Mouse (Mus musculus) liver, postnatal 0 days (tissue): ENCODE results near the gene Mroh8. TPM values are rescaled to one million over a fixed set of nuclear protein-coding genes. Genes with fewer than 3 reads are reported as not detected.

ENCODE experiments used
- ATAC-seq: fragments of 200-750 bp; cut with Nextera tagmentation; 2 replicates; pipeline ENCODE4 v1.8.0; 2017; ENCODE audit warnings: mild to moderate bottlenecking, moderate library complexity
- DNase-seq: peaks from one replicate; pipeline ENCODE4 v3.0.0-alpha.2; 2016
- H3K27ac ChIP-seq: fragments of 300-500 bp; sonication (generic); 2 replicates; pipeline ENCODE4 v1.5.1; 2014; ENCODE audit warnings: antibody characterized with exemption, moderate library complexity, mild to moderate bottlenecking, low read depth
- H3K27me3 ChIP-seq: fragments of 300-500 bp; sonication (generic); 2 replicates; pipeline ENCODE4 v1.6.1; 2014; ENCODE audit warnings: low read length, control low read depth, mixed read lengths; ENCODE audit not compliant: insufficient read depth
- H3K36me3 ChIP-seq: fragments of 300-500 bp; sonication (generic); replicated peaks from 2 replicates; pipeline ENCODE4 v1.6.1; 2014; ENCODE audit warnings: mild to moderate bottlenecking, control low read depth, low read length, moderate library complexity, mixed read lengths; ENCODE audit not compliant: insufficient read depth
- H3K4me1 ChIP-seq: fragments of 300-500 bp; sonication (generic); 2 replicates; pipeline ENCODE4 v1.6.1; 2014; ENCODE audit warnings: antibody characterized with exemption, mild to moderate bottlenecking, control low read depth; ENCODE audit not compliant: insufficient read depth
- H3K4me2 ChIP-seq: fragments of 300-500 bp; sonication (generic); 2 replicates; pipeline ENCODE4 v1.6.1; 2014; ENCODE audit warnings: low read depth, mild to moderate bottlenecking, low read length, moderate library complexity, mixed read lengths
- H3K4me3 ChIP-seq: fragments of 300-500 bp; sonication (generic); 2 replicates; pipeline ENCODE4 v1.5.1; 2014; ENCODE audit warnings: low read depth, low read length
- H3K9ac ChIP-seq: fragments of 300-500 bp; sonication (generic); replicated peaks from 2 replicates; pipeline ENCODE4 v1.6.1; 2014; ENCODE audit warnings: mild to moderate bottlenecking, moderate library complexity
- H3K9me3 ChIP-seq: fragments of 300-500 bp; sonication (generic); 2 replicates; pipeline ENCODE4 v1.6.1; 2016; ENCODE audit warnings: mild to moderate bottlenecking, control low read depth, low read length, mixed read lengths
- CTCF ChIP-seq: sonication (generic); IDR thresholded peaks from 2 replicates; pipeline ENCODE4 v1.5.1; 2016; ENCODE audit warnings: antibody characterized with exemption, low read depth
- EP300 ChIP-seq: IDR thresholded peaks from 2 replicates; pipeline ENCODE4 v1.6.1; 2016; ENCODE audit warnings: antibody characterized with exemption, low read depth, mild to moderate bottlenecking
- WGBS: fragments of 180-500 bp; shearing (Covaris S2); extraction: QIAGEN DNeasy Blood & Tissue Kit; methylation state at CpG from one replicate; pipeline ENCODE4 v1.1.7; 2014; ENCODE audit not compliant: insufficient replicate concordance; 5-methylcytosine and 5-hydroxymethylcytosine counted together
- polyA plus RNA-seq: library from polyadenylated mRNA; unstranded; fragments of >200 nt; fragmentation: Nextera tagmentation; extraction: Ambion mirVana; gene quantifications from 2 replicates; pipeline ENCODE4 v1.2.1, GENCODE M21; 2015

Gene Mroh8
- polyA plus RNA-seq, 1 experiment from 2014 or later = 0.07 TPM

DNA sequence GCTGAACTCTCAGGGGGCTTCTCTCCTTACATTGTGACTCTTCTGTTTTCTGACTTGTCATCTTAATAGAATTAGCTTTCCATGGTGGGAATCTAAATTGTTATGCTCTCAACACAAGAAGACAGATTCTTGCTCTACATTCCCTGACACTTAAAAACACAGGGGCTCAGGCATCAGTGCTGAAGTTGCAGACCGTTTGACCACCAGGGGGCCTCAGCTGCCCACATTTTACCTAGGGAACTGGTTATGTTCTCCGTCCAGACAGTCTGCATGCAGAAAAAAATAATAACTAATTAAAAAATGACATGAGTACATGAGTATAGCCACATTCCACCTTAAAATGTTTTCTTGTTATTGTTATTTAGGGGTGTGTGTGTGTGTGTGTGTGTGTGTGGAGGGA is 12.7 kb upstream of the Mroh8 start:
- TF ChIP-seq CTCF = peak; percentile 85
- TF ChIP-seq EP300 = no peak
- Histone ChIP-seq H3K9me3 (no peaks in the 10 kb centered on the region), H3K36me3 (peaks cover 84% of the 10 kb centered on the region), H3K4me1 (no peaks in the 10 kb centered on the region), H3K4me3 (no peak overlapping the region), H3K4me2 (no peak overlapping the region), H3K27me3 (no peaks in the 10 kb centered on the region), H3K27ac (no peak overlapping the region), H3K9ac (no peak overlapping the region)
- no peak for ATAC-seq
- peak; percentile 77 for DNase-seq
- 23% methylated on average over 2 of the region's 2 CpGs for WGBS

DNA sequence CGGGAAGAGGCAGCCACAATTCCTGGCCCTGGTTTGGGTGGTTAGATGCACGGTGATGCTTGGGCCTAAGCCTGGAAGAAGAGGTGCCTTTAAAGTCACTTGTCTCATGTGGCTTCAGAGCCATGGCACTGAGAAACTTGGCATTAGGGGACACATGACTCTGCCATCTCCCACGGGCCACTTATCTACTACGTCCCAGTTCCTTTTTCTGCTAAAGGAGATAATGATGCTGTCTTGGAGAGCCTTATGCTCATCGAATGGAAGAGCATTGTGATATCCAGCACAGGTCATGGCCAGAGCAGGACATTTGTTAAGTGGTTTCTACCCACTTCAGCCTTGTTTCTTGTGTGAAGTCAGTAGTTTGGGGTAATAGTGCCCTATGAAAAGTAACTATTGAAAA is 9.6 kb upstream of the Mroh8 start:
- H3K27ac ChIP-seq = no peak overlapping the region
- no peak overlapping the region for H3K4me2 ChIP-seq
- H3K9ac ChIP-seq = no peak overlapping the region
- no peak for DNase-seq
- H3K27me3 ChIP-seq = no peaks in the 10 kb centered on the region
- 68% methylated on average over 5 of the region's 5 CpGs for WGBS
- no peaks in the 10 kb centered on the region for H3K4me1 ChIP-seq
- peak; percentile 51 for ATAC-seq
- H3K36me3 ChIP-seq = peaks cover 73% of the 10 kb centered on the region
- no peak overlapping the region for H3K4me3 ChIP-seq
- no peaks in the 10 kb centered on the region for H3K9me3 ChIP-seq
- 0 out of 2 replicates have a peak, but pooled peaks have one; percentile 48 for TF ChIP-seq EP300
- TF ChIP-seq CTCF = no peak

DNA sequence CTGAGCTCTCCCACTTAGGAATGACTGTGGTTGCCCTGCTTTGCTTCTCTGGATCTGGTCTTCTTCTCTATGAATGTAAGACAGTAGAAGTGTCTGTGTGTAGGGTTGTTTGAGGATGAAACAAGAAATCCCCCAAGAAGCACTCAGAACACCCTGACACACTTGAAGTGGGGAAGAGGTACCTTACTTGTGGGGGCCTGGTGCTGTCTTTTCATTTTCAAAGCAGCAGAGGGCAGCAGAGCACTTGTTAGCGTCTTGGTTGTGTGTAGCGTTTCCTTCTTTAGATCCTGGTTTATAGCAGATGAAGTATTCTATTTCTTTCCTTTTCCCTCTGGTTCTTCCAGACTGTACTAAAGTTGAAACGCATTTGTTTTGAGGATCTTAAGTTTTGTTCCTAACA is 8.2 kb upstream of the Mroh8 start:
- no peaks in the 10 kb centered on the region for H3K9me3 ChIP-seq
- DNase-seq (peak; percentile 27), ATAC-seq (no peak)
- peaks cover 66% of the 10 kb centered on the region for H3K36me3 ChIP-seq
- H3K9ac ChIP-seq = no peak overlapping the region
- H3K4me1 ChIP-seq = no peaks in the 10 kb centered on the region
- H3K27ac ChIP-seq = no peak overlapping the region
- H3K4me3 ChIP-seq = no peak overlapping the region
- H3K27me3 ChIP-seq = no peaks in the 10 kb centered on the region
- 22% methylated on average over 3 of the region's 3 CpGs for WGBS
- no peak overlapping the region for H3K4me2 ChIP-seq
- peak; percentile 71 for TF ChIP-seq CTCF
- TF ChIP-seq EP300 = no peak

DNA sequence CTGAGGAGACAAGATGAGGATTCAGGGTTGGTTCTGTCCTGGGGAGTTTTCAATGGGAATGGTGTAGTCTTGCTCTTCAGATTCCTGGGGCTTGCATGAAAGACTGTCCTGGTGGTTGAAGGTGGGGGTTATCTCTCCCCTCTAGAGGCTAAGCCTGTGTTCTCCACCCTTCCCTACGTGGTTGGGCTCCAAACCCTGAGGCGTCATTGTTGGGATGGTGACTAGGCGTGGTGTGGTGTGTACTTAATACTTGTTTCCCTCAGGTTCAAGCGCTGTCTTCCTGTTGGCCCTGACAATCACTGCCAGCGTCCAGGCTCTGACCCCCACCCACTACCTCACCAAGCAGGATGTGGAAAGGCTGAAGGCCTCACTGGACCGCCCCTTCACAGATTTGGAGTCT is 4.0 kb upstream of the Mroh8 start:
- Histone ChIP-seq H3K4me2 (no peak overlapping the region), H3K36me3 (peaks cover 27% of the 10 kb centered on the region), H3K4me3 (no peak overlapping the region), H3K27me3 (no peaks in the 10 kb centered on the region), H3K27ac (no peak overlapping the region), H3K4me1 (peaks cover 11% of the 10 kb centered on the region), H3K9me3 (no peaks in the 10 kb centered on the region), H3K9ac (no peak overlapping the region)
- no peak for DNase-seq
- TF ChIP-seq EP300 = no peak
- no peak for TF ChIP-seq CTCF
- 80% methylated on average over 6 of the region's 6 CpGs for WGBS
- no peak for ATAC-seq

DNA sequence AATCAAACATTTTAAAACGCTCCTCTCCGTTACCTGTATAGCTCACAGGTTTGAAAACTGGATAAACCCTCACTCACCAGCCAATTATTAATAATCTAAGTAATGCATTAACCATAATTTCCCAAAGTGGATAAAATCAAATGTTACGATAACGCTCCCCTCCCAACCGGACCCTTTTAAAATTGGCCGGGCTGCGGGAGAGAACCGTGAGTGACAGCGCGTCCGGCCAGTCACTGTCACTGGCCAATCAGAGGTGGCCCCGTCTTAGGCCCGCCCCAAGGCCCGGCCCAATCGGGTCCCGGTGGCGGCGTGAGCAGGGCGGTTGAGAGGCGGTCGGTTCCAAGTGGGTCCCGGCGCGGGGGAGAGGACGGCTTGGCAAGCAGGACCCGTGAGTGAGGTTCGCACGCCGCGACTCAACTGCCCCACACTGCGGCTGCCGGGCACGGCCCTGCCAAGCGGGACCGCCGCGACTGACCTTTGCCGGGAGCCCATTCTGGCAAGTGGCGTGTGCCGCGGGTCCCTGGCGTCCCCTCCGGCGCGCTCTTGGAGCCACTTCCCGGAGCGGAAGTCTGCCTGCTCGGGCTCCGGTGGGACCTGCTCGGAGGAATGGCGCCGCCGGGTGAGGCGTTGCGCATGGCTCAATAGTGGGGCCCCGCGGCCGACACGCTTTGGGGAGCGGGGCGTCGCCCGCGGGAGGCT is 483 bp downstream of the Mroh8 start, which contains the start of gene Rpn2:
TSS of gene Rpn2 (plus strand) at position 301 of the 699 bp plus-strand sequence.
- TF ChIP-seq EP300 (no peak; the same call in 1 of the 2 replicates), CTCF (peak; percentile 14; the same call in 1 of the 2 replicates)
- peak within 1 kb of the TSS; percentile 80 for H3K4me2 ChIP-seq
- ATAC-seq (peak; percentile 99), DNase-seq (peak; percentile 97)
- H3K4me3 ChIP-seq = peak within 1 kb of the TSS; percentile 97
- no peaks in the 10 kb centered on the region for H3K9me3 ChIP-seq
- peaks cover 12% of the 10 kb centered on the region for H3K4me1 ChIP-seq
- peaks cover 5% of the 10 kb centered on the region for H3K36me3 ChIP-seq
- H3K9ac ChIP-seq = peak within 1 kb of the TSS; percentile 90
- no peaks in the 10 kb centered on the region for H3K27me3 ChIP-seq
- peak within 1 kb of the TSS; percentile 95 for H3K27ac ChIP-seq
- WGBS = under 1% methylated on average over 58 of the region's 64 CpGs

DNA sequence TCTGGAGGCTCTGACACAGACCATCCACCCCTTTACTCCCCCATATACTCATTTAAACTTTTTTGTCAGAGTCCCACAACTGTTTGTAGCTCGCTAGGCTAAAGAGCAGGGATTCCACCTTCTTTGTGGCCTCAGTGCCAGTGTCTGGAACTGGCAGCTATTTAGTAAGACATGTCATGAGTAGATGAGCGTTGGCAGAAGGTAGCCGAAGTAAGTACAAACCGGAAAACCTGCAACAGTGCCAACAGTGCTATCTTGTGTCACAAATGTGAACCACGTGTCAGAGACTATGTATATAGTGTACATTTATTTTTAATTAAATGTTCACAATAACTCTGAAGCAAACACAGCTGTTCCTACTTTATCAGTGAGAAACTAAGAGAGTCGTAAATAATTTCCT is 15.5 kb downstream of the Mroh8 start:
- no peak for DNase-seq
- Histone ChIP-seq H3K27ac (no peak overlapping the region), H3K36me3 (no peaks in the 10 kb centered on the region), H3K9ac (no peak overlapping the region), H3K4me1 (no peaks in the 10 kb centered on the region), H3K4me2 (no peak overlapping the region), H3K4me3 (no peak overlapping the region), H3K9me3 (no peaks in the 10 kb centered on the region), H3K27me3 (no peaks in the 10 kb centered on the region)
- TF ChIP-seq EP300 = no peak
- WGBS = 67% methylated on average over 6 of the region's 6 CpGs
- no peak for ATAC-seq

DNA sequence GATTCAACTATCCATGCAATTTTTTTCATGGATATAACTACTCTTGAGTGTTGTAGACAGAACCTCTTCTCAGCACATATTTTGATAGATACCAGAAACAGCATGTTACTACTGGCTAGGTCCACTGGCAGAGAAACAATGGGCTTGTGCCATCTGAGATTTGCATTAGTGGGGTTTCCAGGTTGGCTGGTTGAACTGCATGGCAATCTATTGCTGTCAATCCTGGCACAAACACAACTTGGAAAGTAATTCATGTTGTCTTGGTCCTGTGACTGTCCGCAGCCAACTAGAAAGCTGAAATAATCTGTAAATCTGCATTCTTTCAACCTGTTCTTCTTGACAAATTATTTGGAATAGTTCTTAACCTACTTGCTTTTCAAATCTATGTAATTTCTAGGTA is 16.2 kb downstream of the Mroh8 start:
- no peak for ATAC-seq
- no peaks in the 10 kb centered on the region for H3K36me3 ChIP-seq
- H3K27me3 ChIP-seq = no peaks in the 10 kb centered on the region
- H3K9ac ChIP-seq = no peak overlapping the region
- H3K9me3 ChIP-seq = no peaks in the 10 kb centered on the region
- no peak for TF ChIP-seq CTCF
- no peak for TF ChIP-seq EP300
- 79% methylated on average over 1 of the region's 1 CpGs for WGBS
- no peak for DNase-seq
- H3K4me1 ChIP-seq = no peaks in the 10 kb centered on the region
- H3K4me2 ChIP-seq = no peak overlapping the region
- no peak overlapping the region for H3K27ac ChIP-seq
- no peak overlapping the region for H3K4me3 ChIP-seq
